Mouse (Mus musculus) CH12.LX (cell line): Measurements from ENCODE around the gene Cnksr3. TPM values are rescaled to one million over a fixed set of nuclear protein-coding genes. Genes with fewer than 3 reads are reported as not detected.

Source experiments
- DNase-seq: peaks from one replicate; pipeline ENCODE4 v3.0.0-alpha.2; 2013; ENCODE audit errors: extremely low read depth
- H3K27ac ChIP-seq: 2 replicates; pipeline ENCODE4 v1.5.1; 2012; ENCODE audit warnings: low read depth, mild to moderate bottlenecking, control low read depth, moderate library complexity; ENCODE audit not compliant: insufficient read depth
- H3K27me3 ChIP-seq: replicated peaks from 2 replicates; pipeline ENCODE3; 2012; ENCODE audit warnings: inconsistent platforms
- H3K36me3 ChIP-seq, 2 experiments: replicated peaks in 1 of 2; 2 replicates each; pipeline versions ENCODE3 to v1.6.1; 2012; ENCODE audit warnings: inconsistent platforms in 1 of 2, low read length in 1 of 2, mild to moderate bottlenecking in 1 of 2, mixed read lengths in 1 of 2, moderate library complexity in 1 of 2; ENCODE audit not compliant: control insufficient read depth in 1 of 2, insufficient read depth in 1 of 2
- H3K4me1 ChIP-seq, 2 experiments: 2 replicates each; pipeline ENCODE4 v1.6.1; 2012; ENCODE audit warnings: inconsistent platforms in 1 of 2, moderate library complexity in 1 of 2; ENCODE audit not compliant: insufficient read depth in 2 of 2, control insufficient read depth in 1 of 2
- H3K4me2 ChIP-seq: 2 replicates; pipeline ENCODE4 v1.6.1; 2012; ENCODE audit warnings: low read depth, mild to moderate bottlenecking, control low read depth; ENCODE audit not compliant: poor library complexity, insufficient read depth, severe bottlenecking
- H3K4me3 ChIP-seq, 3 experiments: fragments of 150-350 bp in 1 of 3; sonication (generic) in 1 of 3; replicated peaks in 1 of 3; 2 replicates each; pipeline versions ENCODE3 to v1.5.1; 2011 to 2012; ENCODE audit warnings: low read depth in 2 of 3, low read length in 2 of 3, mild to moderate bottlenecking in 2 of 3, moderate library complexity in 2 of 3, control low read depth in 1 of 3, improper control_type of control experiment in 1 of 3, inconsistent platforms in 1 of 3, mixed read lengths in 1 of 3; ENCODE audit not compliant: poor library complexity in 1 of 3
- H3K79me2 ChIP-seq: replicated peaks from 2 replicates; pipeline ENCODE4 v1.6.1; 2012; ENCODE audit warnings: mild to moderate bottlenecking, moderate library complexity; ENCODE audit not compliant: control insufficient read depth, poor library complexity, insufficient read depth, severe bottlenecking; ENCODE audit errors: extremely low read depth
- H3K9ac ChIP-seq: 2 replicates; pipeline ENCODE4 v1.6.1; 2012; ENCODE audit warnings: low read depth, mild to moderate bottlenecking, control low read depth, moderate library complexity; ENCODE audit not compliant: insufficient read depth
- H3K9me3 ChIP-seq: replicated peaks from 2 replicates; pipeline ENCODE3; 2012; ENCODE audit warnings: low read length, inconsistent platforms, mixed read lengths
- BHLHE40 ChIP-seq: IDR thresholded peaks from 2 replicates; pipeline ENCODE4 v1.6.1; 2011; ENCODE audit warnings: mild to moderate bottlenecking, low read depth, low read length, improper control_type of control experiment
- CHD2 ChIP-seq: IDR thresholded peaks from 2 replicates; pipeline ENCODE4 v1.6.1; 2011; ENCODE audit warnings: low read length, improper control_type of control experiment
- CTCF ChIP-seq, 2 experiments: IDR thresholded peaks in 1 of 2; conservative IDR thresholded peaks in 1 of 2; 2 replicates each; pipeline ENCODE4 v1.5.1; 2011 to 2012; ENCODE audit warnings: low read depth in 2 of 2, low read length in 2 of 2, improper control_type of control experiment in 1 of 2, inconsistent platforms in 1 of 2, mild to moderate bottlenecking in 1 of 2, moderate library complexity in 1 of 2
- E2F4 ChIP-seq: IDR thresholded peaks from 2 replicates; pipeline ENCODE4 v1.6.1; 2011; ENCODE audit warnings: low read depth, low read length, improper control_type of control experiment; ENCODE audit not compliant: insufficient replicate concordance
- GABPA ChIP-seq: IDR thresholded peaks from 2 replicates; pipeline ENCODE4 v1.6.1; 2012; ENCODE audit warnings: low read depth, low read length, improper control_type of control experiment, inconsistent platforms; ENCODE audit not compliant: insufficient replicate concordance
- JUND ChIP-seq: conservative IDR thresholded peaks from 2 replicates; pipeline ENCODE4 v1.6.1; 2011; ENCODE audit warnings: low read depth, low read length, improper control_type of control experiment
- KAT2A ChIP-seq: IDR thresholded peaks from 2 replicates; pipeline ENCODE4 v1.6.1; 2012; ENCODE audit warnings: low read length, improper control_type of control experiment, inconsistent platforms; ENCODE audit not compliant: insufficient replicate concordance
- MAFK ChIP-seq: IDR thresholded peaks from 2 replicates; pipeline ENCODE4 v1.6.1; 2011; ENCODE audit warnings: low read length, improper control_type of control experiment; ENCODE audit not compliant: insufficient replicate concordance
- MAZ ChIP-seq: IDR thresholded peaks from 2 replicates; pipeline ENCODE4 v1.6.1; 2012; ENCODE audit warnings: low read depth, mild to moderate bottlenecking, inconsistent platforms, low read length, improper control_type of control experiment, moderate library complexity
- MXI1 ChIP-seq: IDR thresholded peaks from 2 replicates; pipeline ENCODE4 v1.6.1; 2011; ENCODE audit warnings: mild to moderate bottlenecking, low read depth, low read length, improper control_type of control experiment
- NELFE ChIP-seq: IDR thresholded peaks from 2 replicates; pipeline ENCODE4 v1.6.1; 2011; ENCODE audit warnings: low read depth, low read length, improper control_type of control experiment
- NRF1 ChIP-seq: IDR thresholded peaks from 2 replicates; pipeline ENCODE4 v1.6.1; 2014; ENCODE audit warnings: low read depth, mild to moderate bottlenecking, inconsistent platforms, low read length, improper control_type of control experiment, moderate library complexity
- POLR2A ChIP-seq: IDR thresholded peaks from 2 replicates; pipeline ENCODE4 v1.6.1; 2011; ENCODE audit warnings: low read depth, mild to moderate bottlenecking, improper control_type of control experiment, low read length
- POLR2AphosphoS2 ChIP-seq: IDR thresholded peaks from 2 replicates; pipeline ENCODE4 v1.6.1; 2011; ENCODE audit warnings: low read depth, low read length, improper control_type of control experiment
- RAD21 ChIP-seq: IDR thresholded peaks from 2 replicates; pipeline ENCODE4 v1.6.1; 2011; ENCODE audit warnings: low read depth, mild to moderate bottlenecking, low read length, improper control_type of control experiment, moderate library complexity
- SIN3A ChIP-seq: IDR thresholded peaks from 2 replicates; pipeline ENCODE4 v1.6.1; 2012; ENCODE audit warnings: low read length, improper control_type of control experiment, inconsistent platforms
- SMC3 ChIP-seq: IDR thresholded peaks from 2 replicates; pipeline ENCODE4 v1.6.1; 2011; ENCODE audit warnings: low read depth, low read length, improper control_type of control experiment
- ZC3H11A ChIP-seq: IDR thresholded peaks from 2 replicates; pipeline ENCODE4 v1.6.1; 2012; ENCODE audit warnings: low read depth, mild to moderate bottlenecking, inconsistent platforms, low read length, improper control_type of control experiment
- ZKSCAN1 ChIP-seq: IDR thresholded peaks from 2 replicates; pipeline ENCODE4 v1.6.1; 2012; ENCODE audit warnings: low read depth, inconsistent platforms, low read length, improper control_type of control experiment, borderline replicate concordance
- ZNF384 ChIP-seq: IDR thresholded peaks from 2 replicates; pipeline ENCODE4 v1.6.1; 2012; ENCODE audit warnings: low read depth, low read length, improper control_type of control experiment, inconsistent platforms
- dilution Hi-C: fragments of 300-500 bp; cut with MboI; formaldehyde crosslinking; loops from 2 replicates; pipeline ENCODE4 v1.14.3; 2020; ENCODE audit warnings: low sequenced_read_pairs; ENCODE audit not compliant: extremely low pct_unique_long_range_greater_than_20kb, extremely low pct_ligation_motif_present
- in situ Hi-C: fragments of 300-500 bp; cut with MboI; formaldehyde crosslinking; loops from 3 replicates; pipeline ENCODE4 v1.14.3; 2019; ENCODE audit warnings: low sequenced_read_pairs, low pct_ligation_motif_present, low pct_unique_long_range_greater_than_20kb, mixed read lengths
- polyA plus RNA-seq: library from polyadenylated mRNA; unstranded; fragments of >175 nt; gene quantifications from 2 replicates; pipeline ENCODE4 v1.2.1, GENCODE M21; 2012; ENCODE audit warnings: low read depth; ENCODE audit not compliant: insufficient read length
- total RNA-seq, 2 experiments: library from RNA; depleted of rRNA; stranded (reverse); fragments of 300-350 nt in 1 of 2; fragments of >200 nt in 1 of 2; gene quantifications; 2 replicates each; pipeline ENCODE4 v1.2.3; 2012 to 2014

Gene Cnksr3
- total and polyA plus RNA-seq, 3 experiments = 0.72 to 3.9 (median 2.9) TPM

DNA sequence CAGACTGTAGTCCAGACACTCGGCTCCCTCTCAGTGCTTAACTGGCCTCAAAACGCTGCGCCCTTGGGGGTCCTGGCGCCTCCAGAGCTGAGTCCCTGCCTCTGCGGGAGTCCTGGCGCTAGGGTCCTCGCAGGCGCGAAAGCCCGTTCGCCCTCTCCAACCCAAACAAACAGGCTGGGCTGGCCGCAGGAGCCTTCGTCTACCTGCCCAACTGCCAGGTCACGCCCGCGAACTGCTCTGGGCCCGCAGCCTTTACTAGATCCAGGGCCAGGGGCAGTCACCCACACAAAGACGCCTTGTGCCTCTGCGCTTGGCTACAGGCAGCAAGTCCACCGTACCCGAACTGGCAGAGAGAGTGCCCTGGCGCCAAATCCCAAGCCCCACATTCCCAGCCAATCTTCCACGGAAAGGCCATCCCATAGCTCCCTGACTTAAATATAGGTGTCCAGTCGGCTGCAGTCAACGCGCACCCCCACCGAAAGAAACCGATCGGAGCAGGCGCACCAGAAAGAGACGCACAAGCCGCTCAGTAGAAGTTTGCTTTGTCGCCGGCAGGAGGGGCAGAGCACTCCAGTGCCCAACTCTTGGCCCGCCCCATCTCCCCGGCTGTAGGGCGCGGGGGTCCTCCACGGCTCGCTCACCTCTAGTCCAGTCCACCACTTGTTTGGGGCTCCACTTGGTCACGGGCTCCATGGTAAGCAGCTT, 894 bp downstream of the Cnksr3 start:
- peaks cover 7 to 46% of the 10 kb centered on the region in 2 experiments for H3K4me1 ChIP-seq
- peak overlapping the region; percentile 85 for H3K4me2 ChIP-seq
- peaks cover 0 to 7% of the 10 kb centered on the region in 2 experiments for H3K36me3 ChIP-seq
- in situ Hi-C loops (no loop called here), dilution Hi-C loops (no loop called here)
- H3K27me3 ChIP-seq = no peaks in the 10 kb centered on the region
- H3K9me3 ChIP-seq = no peaks in the 10 kb centered on the region
- no peaks in the 10 kb centered on the region for H3K79me2 ChIP-seq
- no peak overlapping the region for H3K27ac ChIP-seq
- H3K9ac ChIP-seq = no peak overlapping the region
- DNase-seq = peak; percentile 70
- peak overlapping the region; percentile 40 to 77 (median 66) for H3K4me3 ChIP-seq
- peak; percentile 28 for TF ChIP-seq RAD21
- no peak for TF ChIP-seq MXI1
- no peak for TF ChIP-seq JUND
- TF ChIP-seq KAT2A = no peak
- TF ChIP-seq ZKSCAN1 = no peak
- no peak for TF ChIP-seq ZNF384
- no peak for TF ChIP-seq POLR2A
- TF ChIP-seq ZC3H11A = no peak
- TF ChIP-seq CTCF (conservative IDR thresholded peaks at IDR 0.05 in 1 of 2, IDR thresholded peaks at IDR 0.05 in 1 of 2; ENCODE audit: low read depth in 2 of 2, low read length in 2 of 2) = peak in 1 of 2 experiments; percentile 43; a peak in 2 of 4 replicates
- TF ChIP-seq BHLHE40 = peak; percentile 31; the same call in 1 of the 2 replicates
- no peak for TF ChIP-seq CHD2
- TF ChIP-seq POLR2AphosphoS2 = no peak
- TF ChIP-seq SIN3A = no peak
- TF ChIP-seq GABPA = no peak
- no peak for TF ChIP-seq NELFE
- TF ChIP-seq MAFK = no peak
- TF ChIP-seq SMC3 = peak; percentile 34
- no peak for TF ChIP-seq E2F4
- TF ChIP-seq NRF1 = peak; percentile 68
- TF ChIP-seq MAZ = no peak
